8 mouse cellular contexts compared by ENCODE assay signal in genomic region chr8:105964506-105965265, GRCm38 (mm10). TPM values are rescaled to one million over a fixed set of nuclear protein-coding genes. Genes with fewer than 3 reads are reported as not detected.
DNase-seq lines count a peak whose midpoint lies in the region; ATAC-seq and TF ChIP-seq lines count a peak whose summit lies in the region.

No protein-coding gene starts in this region.

- no peak for TF ChIP-seq CTCF in stomach, postnatal 0 days (IDR thresholded peaks at IDR 0.05; ENCODE audit: low read depth)

- H3K4me1 ChIP-seq in megakaryocyte, embryonic 14.5 days, result peaks cover 70% of the 10 kb centered on the region
- H3K4me1 ChIP-seq in forebrain, embryonic 16.5 days (replicated peaks; ENCODE audit: control insufficient read depth, insufficient read depth, low read length), result no peaks in the 10 kb centered on the region
- peaks cover 54% of the 10 kb centered on the region for H3K4me1 ChIP-seq in limb, embryonic 15.5 days
- peaks cover 2% of the 10 kb centered on the region; the same call in 1 of the 2 replicates for H3K4me1 ChIP-seq in stomach, postnatal 0 days (replicated peaks; ENCODE audit: control insufficient read depth, insufficient read depth)

- no peak for ATAC-seq in megakaryocyte, adult 5-6 weeks (ENCODE audit: poor library complexity, severe bottlenecking)
- ATAC-seq in forebrain, embryonic 16.5 days, result no peak
- ATAC-seq in limb, embryonic 15.5 days (ENCODE audit: insufficient number of reproducible peaks, low FRiP score, low TSS enrichment, low read depth), result no peak
- ATAC-seq in stomach, postnatal 0 days (ENCODE audit: low FRiP score, low TSS enrichment), result no peak
- no peak for ATAC-seq in monocyte, adult 5-6 weeks (replicated peaks; ENCODE audit: insufficient number of reproducible peaks, low FRiP score, low TSS enrichment, poor library complexity, severe bottlenecking)

- no peak overlapping the region for H3K27ac ChIP-seq in forebrain, embryonic 16.5 days (ENCODE audit: low read length)
- peak overlapping the region; percentile 96; the same call in 1 of the 2 replicates for H3K27ac ChIP-seq in limb, embryonic 15.5 days
- H3K27ac ChIP-seq in stomach, postnatal 0 days (replicated peaks), result no peak overlapping the region

- DNase-seq in stomach, postnatal 0 days (ENCODE audit: low spot score), result peak; percentile 12
- no peak for DNase-seq in spleen, postnatal 10 days (ENCODE audit: low spot score in 2 of 2)
- no peak for DNase-seq in thymus, postnatal 4 days

- H3K9me3 ChIP-seq in megakaryocyte, embryonic 14.5 days, result no peaks in the 10 kb centered on the region
- H3K9me3 ChIP-seq in forebrain, embryonic 16.5 days (ENCODE audit: control insufficient read depth, low read length), result no peaks in the 10 kb centered on the region
- H3K9me3 ChIP-seq in limb, embryonic 15.5 days, result no peaks in the 10 kb centered on the region
- no peaks in the 10 kb centered on the region for H3K9me3 ChIP-seq in stomach, postnatal 0 days (ENCODE audit: control insufficient read depth, low read length)

- no peak for TF ChIP-seq EP300 in stomach, postnatal 0 days (optimal IDR thresholded peaks at IDR 0.05)

- WGBS in forebrain, embryonic 16.5 days, result 72% methylated on average over 12 of the region's 12 CpGs
- whole genome bisulfite sequencing in limb, embryonic 15.5 days, result 43% methylated on average over 12 of the region's 12 CpGs
- 42% methylated on average over 12 of the region's 12 CpGs for WGBS in stomach, postnatal 0 days

- peak overlapping the region; percentile 67 for H3K4me2 ChIP-seq in forebrain, embryonic 16.5 days (ENCODE audit: low read length)
- H3K4me2 ChIP-seq in limb, embryonic 15.5 days, result peak overlapping the region; percentile 63
- H3K4me2 ChIP-seq in stomach, postnatal 0 days (replicated peaks; ENCODE audit: low read depth), result peak overlapping the region; percentile 68

- H3K9ac ChIP-seq in forebrain, embryonic 16.5 days (replicated peaks; ENCODE audit: low read depth, low read length), result no peak overlapping the region
- peak overlapping the region; percentile 82 for H3K9ac ChIP-seq in limb, embryonic 15.5 days
- H3K9ac ChIP-seq in stomach, postnatal 0 days (ENCODE audit: low read length), result peak overlapping the region; percentile 78

- peaks cover 7% of the 10 kb centered on the region for H3K36me3 ChIP-seq in megakaryocyte, embryonic 14.5 days (replicated peaks; ENCODE audit: low read length)
- no peaks in the 10 kb centered on the region for H3K36me3 ChIP-seq in forebrain, embryonic 16.5 days (ENCODE audit: control insufficient read depth, insufficient read depth)
- peaks cover 8% of the 10 kb centered on the region for H3K36me3 ChIP-seq in limb, embryonic 15.5 days
- no peaks in the 10 kb centered on the region for H3K36me3 ChIP-seq in stomach, postnatal 0 days (ENCODE audit: control insufficient read depth, insufficient read depth, low read length)

- H3K4me3 ChIP-seq in megakaryocyte, embryonic 14.5 days (replicated peaks), result peak overlapping the region; percentile 94
- H3K4me3 ChIP-seq in forebrain, embryonic 16.5 days (replicated peaks; ENCODE audit: low read length), result peak overlapping the region; percentile 59; the same call in 1 of the 2 replicates
- peak overlapping the region; percentile 88 for H3K4me3 ChIP-seq in limb, embryonic 15.5 days
- H3K4me3 ChIP-seq in stomach, postnatal 0 days (ENCODE audit: low read depth, low read length), result peak overlapping the region; percentile 67

- H3K27me3 ChIP-seq in megakaryocyte, embryonic 14.5 days (replicated peaks), result peaks cover 42% of the 10 kb centered on the region
- H3K27me3 ChIP-seq in forebrain, embryonic 16.5 days (replicated peaks; ENCODE audit: control insufficient read depth, insufficient read depth, low read length), result peaks cover 15% of the 10 kb centered on the region
- no peaks in the 10 kb centered on the region for H3K27me3 ChIP-seq in limb, embryonic 15.5 days
- H3K27me3 ChIP-seq in stomach, postnatal 0 days (ENCODE audit: control insufficient read depth, insufficient read depth, low read length), result no peaks in the 10 kb centered on the region

RNA-seq across cellular contexts. Expression of gene Slc12a4, which starts 1.2 kb away (rescaled TPM):
- polyA plus RNA-seq in megakaryocyte, embryonic 14.5 days (2012; ENCODE audit: insufficient read depth, low replicate concordance), result 4.5 and 6.7 TPM in 2 replicates
- total RNA-seq in megakaryocyte, adult 5-6 weeks (2015), result 2.9 and 5.9 TPM in 2 replicates
- total RNA-seq in megakaryocyte, adult 5-6 weeks (2017), result 2.1 and 9.4 TPM in 2 replicates
- 12.5 and 13.9 TPM in 2 replicates for polyA plus RNA-seq in forebrain, embryonic 16.5 days (2015; fragmentation: Nextera tagmentation; extraction: Ambion mirVana)
- 57.6 and 62.7 TPM in 2 replicates for polyA plus RNA-seq in limb, embryonic 15.5 days (2015; fragmentation: Nextera tagmentation; extraction: Ambion mirVana)
- 12.8 and 14.1 TPM in 2 replicates for polyA plus RNA-seq in stomach, postnatal 0 days (2015; fragmentation: Nextera tagmentation; extraction: Ambion mirVana)
- total RNA-seq in monocyte, adult 5-6 weeks (2017), result 2.7 to 13.5 TPM (median 8.1 TPM) in 3 replicates

RNA-seq across cellular contexts. Expression of gene Dpep3, which starts 14.5 kb away (rescaled TPM):
- 0.46 TPM in 1 of 2 replicates, not detected in the other for polyA plus RNA-seq in megakaryocyte, embryonic 14.5 days (2012; ENCODE audit: insufficient read depth, low replicate concordance)
- total RNA-seq in megakaryocyte, adult 5-6 weeks (2015), result not detected in 2 replicates
- total RNA-seq in megakaryocyte, adult 5-6 weeks (2017), result not detected in 2 replicates
- not detected in 2 replicates for polyA plus RNA-seq in forebrain, embryonic 16.5 days (2015; fragmentation: Nextera tagmentation; extraction: Ambion mirVana)
- not detected in 2 replicates for polyA plus RNA-seq in limb, embryonic 15.5 days (2015; fragmentation: Nextera tagmentation; extraction: Ambion mirVana)
- not detected in 2 replicates for polyA plus RNA-seq in stomach, postnatal 0 days (2015; fragmentation: Nextera tagmentation; extraction: Ambion mirVana)
- 0.96 to 1.7 TPM (median 0.97 TPM) in 3 replicates for total RNA-seq in monocyte, adult 5-6 weeks (2017)

RNA-seq across cellular contexts. Expression of gene Lcat, which starts 21.5 kb away (rescaled TPM):
- polyA plus RNA-seq in megakaryocyte, embryonic 14.5 days (2012; ENCODE audit: insufficient read depth, low replicate concordance), result 0.66 TPM in 1 of 2 replicates, not detected in the other
- 0.23 TPM in 1 of 2 replicates, not detected in the other for total RNA-seq in megakaryocyte, adult 5-6 weeks (2015)
- 0.45 TPM in 1 of 2 replicates, not detected in the other for total RNA-seq in megakaryocyte, adult 5-6 weeks (2017)
- polyA plus RNA-seq in forebrain, embryonic 16.5 days (2015; fragmentation: Nextera tagmentation; extraction: Ambion mirVana), result 0.67 and 0.84 TPM in 2 replicates
- 3.1 and 3.2 TPM in 2 replicates for polyA plus RNA-seq in limb, embryonic 15.5 days (2015; fragmentation: Nextera tagmentation; extraction: Ambion mirVana)
- 0.75 and 0.77 TPM in 2 replicates for polyA plus RNA-seq in stomach, postnatal 0 days (2015; fragmentation: Nextera tagmentation; extraction: Ambion mirVana)
- not detected in 3 replicates for total RNA-seq in monocyte, adult 5-6 weeks (2017)

RNA-seq across cellular contexts. Expression of gene Psmb10, which starts 26.4 kb away (rescaled TPM):
- 63.8 and 341 TPM in 2 replicates for polyA plus RNA-seq in megakaryocyte, embryonic 14.5 days (2012; ENCODE audit: insufficient read depth, low replicate concordance)
- total RNA-seq in megakaryocyte, adult 5-6 weeks (2015), result 164 and 185 TPM in 2 replicates
- 56.1 and 63.6 TPM in 2 replicates for total RNA-seq in megakaryocyte, adult 5-6 weeks (2017)
- polyA plus RNA-seq in forebrain, embryonic 16.5 days (2015; fragmentation: Nextera tagmentation; extraction: Ambion mirVana), result 30.5 and 44.8 TPM in 2 replicates
- polyA plus RNA-seq in limb, embryonic 15.5 days (2015; fragmentation: Nextera tagmentation; extraction: Ambion mirVana), result 30.0 and 30.7 TPM in 2 replicates
- 65.9 and 68.0 TPM in 2 replicates for polyA plus RNA-seq in stomach, postnatal 0 days (2015; fragmentation: Nextera tagmentation; extraction: Ambion mirVana)
- total RNA-seq in monocyte, adult 5-6 weeks (2017), result 98.5 to 154 TPM (median 99.0 TPM) in 3 replicates

RNA-seq across cellular contexts. Expression of gene Dus2, which starts 26.5 kb away (rescaled TPM):
- polyA plus RNA-seq in megakaryocyte, embryonic 14.5 days (2012; ENCODE audit: insufficient read depth, low replicate concordance), result 3.6 TPM in 1 of 2 replicates, not detected in the other
- 3.8 and 4.3 TPM in 2 replicates for total RNA-seq in megakaryocyte, adult 5-6 weeks (2015)
- total RNA-seq in megakaryocyte, adult 5-6 weeks (2017), result 6.0 and 6.9 TPM in 2 replicates
- 22.3 and 25.8 TPM in 2 replicates for polyA plus RNA-seq in forebrain, embryonic 16.5 days (2015; fragmentation: Nextera tagmentation; extraction: Ambion mirVana)
- polyA plus RNA-seq in limb, embryonic 15.5 days (2015; fragmentation: Nextera tagmentation; extraction: Ambion mirVana), result 22.3 and 25.2 TPM in 2 replicates
- 8.1 and 8.3 TPM in 2 replicates for polyA plus RNA-seq in stomach, postnatal 0 days (2015; fragmentation: Nextera tagmentation; extraction: Ambion mirVana)
- total RNA-seq in monocyte, adult 5-6 weeks (2017), result 4.4 to 16.1 TPM (median 14.3 TPM) in 3 replicates
